Mouse (Mus musculus) lung, embryonic 15.5 days (tissue): Measurements from ENCODE around the gene Cib3. TPM values are rescaled to one million over a fixed set of nuclear protein-coding genes. Genes with fewer than 3 reads are reported as not detected.

Experiments used
- ATAC-seq: fragments of 200-750 bp; cut with Nextera tagmentation; 2 replicates; pipeline ENCODE4 v1.8.0; 2017; ENCODE audit warnings: moderate number of reproducible peaks, borderline replicate concordance; ENCODE audit not compliant: low FRiP score, low TSS enrichment; ENCODE audit errors: extremely low read depth
- H3K27ac ChIP-seq: fragments of 300-500 bp; sonication (generic); 2 replicates; pipeline ENCODE4 v1.5.1; 2015; ENCODE audit warnings: moderate library complexity, mild to moderate bottlenecking, inconsistent platforms
- H3K27me3 ChIP-seq: fragments of 300-500 bp; sonication (generic); 2 replicates; pipeline ENCODE4 v1.6.1; 2015; ENCODE audit warnings: inconsistent platforms
- H3K36me3 ChIP-seq: fragments of 300-500 bp; sonication (generic); 2 replicates; pipeline ENCODE4 v1.6.1; 2015; ENCODE audit warnings: inconsistent platforms
- H3K4me1 ChIP-seq: fragments of 300-500 bp; sonication (generic); 2 replicates; pipeline ENCODE4 v1.6.1; 2015; ENCODE audit warnings: inconsistent platforms
- H3K4me2 ChIP-seq: fragments of 300-500 bp; sonication (generic); 2 replicates; pipeline ENCODE4 v1.6.1; 2015; ENCODE audit warnings: inconsistent platforms, mild to moderate bottlenecking, moderate library complexity
- H3K4me3 ChIP-seq: fragments of 300-500 bp; sonication (generic); 2 replicates; pipeline ENCODE4 v1.5.1; 2015; ENCODE audit warnings: mild to moderate bottlenecking, inconsistent platforms
- H3K9ac ChIP-seq: fragments of 300-500 bp; sonication (generic); 2 replicates; pipeline ENCODE4 v1.6.1; 2015; ENCODE audit warnings: inconsistent platforms
- H3K9me3 ChIP-seq: fragments of 300-500 bp; sonication (generic); 2 replicates; pipeline ENCODE4 v1.6.1; 2016; ENCODE audit warnings: inconsistent platforms
- WGBS: fragments of 180-500 bp; shearing (Covaris S2); methylation state at CpG from one replicate; pipeline ENCODE4 v1.1.7; 2015; 5-methylcytosine and 5-hydroxymethylcytosine counted together
- polyA plus RNA-seq: library from polyadenylated mRNA; unstranded; fragments of >200 nt; fragmentation: Nextera tagmentation; extraction: Ambion mirVana; gene quantifications from 2 replicates; pipeline ENCODE4 v1.2.1, GENCODE M21; 2015

The Cib3 gene
- polyA plus RNA-seq = 0.20 TPM in 2 replicates

- H3K4me3 ChIP-seq = no peak within 1 kb of the TSS
- no peak within 1 kb of the TSS for H3K9ac ChIP-seq
- H3K4me2 ChIP-seq = no peak within 1 kb of the TSS
- H3K36me3 ChIP-seq = no peaks in the 10 kb centered on the region
- H3K9me3 ChIP-seq = no peaks in the 10 kb centered on the region
- 51% methylated on average over 4 of the region's 4 CpGs for whole genome bisulfite sequencing
- ATAC-seq = no peak
- no peak within 1 kb of the TSS for H3K27ac ChIP-seq
- no peaks in the 10 kb centered on the region for H3K4me1 ChIP-seq
- H3K27me3 ChIP-seq = peaks cover 4% of the 10 kb centered on the region; the same call in 1 of the 2 replicates
Observed at GRCm38 (mm10) chr8:72212751-72213150, at the start of gene Cib3. Gene Cib3, minus strand, starts transcription at chr8:72212837.

DNA sequence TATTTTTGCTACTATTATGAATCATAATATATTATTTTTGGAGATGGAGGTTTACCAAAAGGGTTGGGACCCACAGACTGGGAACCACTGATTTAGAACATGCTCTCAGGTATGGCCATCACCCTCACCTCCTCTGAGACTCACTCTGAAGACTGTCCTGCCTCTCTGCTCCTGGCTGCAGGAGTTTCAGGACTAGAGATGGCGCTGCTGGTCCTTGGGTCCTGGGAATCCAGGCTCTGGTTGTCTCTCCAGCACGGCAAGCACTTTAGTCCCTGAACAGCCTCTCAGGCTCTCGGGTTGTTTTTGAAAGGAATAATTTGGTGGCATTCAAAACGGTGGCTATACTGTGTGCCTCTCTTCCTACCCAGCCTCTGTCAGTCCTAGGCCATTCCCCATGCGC, 49.2 kb upstream of the Cib3 start:
- no peak for ATAC-seq
- Histone ChIP-seq H3K27me3 (no peaks in the 10 kb centered on the region), H3K36me3 (no peaks in the 10 kb centered on the region), H3K27ac (no peak overlapping the region), H3K9me3 (no peaks in the 10 kb centered on the region), H3K4me1 (no peaks in the 10 kb centered on the region), H3K9ac (no peak overlapping the region), H3K4me2 (no peak overlapping the region), H3K4me3 (no peak overlapping the region)
- 39% methylated on average over 5 of the region's 5 CpGs for WGBS

DNA sequence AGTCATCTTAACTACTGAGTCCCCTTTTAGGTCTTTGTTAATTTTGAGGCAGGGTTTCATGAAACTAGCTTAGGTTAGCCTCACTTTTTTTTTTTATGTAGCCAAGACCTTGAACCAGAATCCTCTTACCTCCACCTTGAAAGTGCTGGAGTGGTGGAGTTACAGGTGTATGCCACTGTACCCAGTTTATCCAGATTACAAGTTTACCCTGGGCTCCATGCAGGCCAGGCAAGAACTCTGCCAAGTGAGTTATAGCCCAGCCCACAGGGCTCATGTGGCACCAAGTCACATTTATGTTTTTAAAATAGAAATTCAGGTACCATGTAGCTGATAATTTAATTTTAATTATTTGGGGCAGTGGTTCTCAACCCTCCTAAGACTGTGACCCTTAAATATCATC, 48.8 kb upstream of the Cib3 start:
- Histone ChIP-seq H3K36me3 (no peaks in the 10 kb centered on the region), H3K4me2 (no peak overlapping the region), H3K9me3 (no peaks in the 10 kb centered on the region), H3K27me3 (no peaks in the 10 kb centered on the region), H3K4me3 (no peak overlapping the region), H3K27ac (no peak overlapping the region), H3K4me1 (no peaks in the 10 kb centered on the region), H3K9ac (no peak overlapping the region)
- ATAC-seq = no peak

- H3K4me1 ChIP-seq = no peaks in the 10 kb centered on the region
- no peaks in the 10 kb centered on the region for H3K27me3 ChIP-seq
- H3K27ac ChIP-seq = no peak overlapping the region
- WGBS = 27% methylated on average over 2 of the region's 2 CpGs
- H3K4me3 ChIP-seq = no peak overlapping the region
- no peaks in the 10 kb centered on the region for H3K36me3 ChIP-seq
- H3K9me3 ChIP-seq = no peaks in the 10 kb centered on the region
- no peak overlapping the region for H3K4me2 ChIP-seq
- ATAC-seq = no peak
- H3K9ac ChIP-seq = no peak overlapping the region
Observed at GRCm38 (mm10) chr8:72261019-72261418, 48.4 kb upstream of the Cib3 start.

GRCm38 (mm10) chr8:72260585-72260984, 47.9 kb upstream of the Cib3 start:
- ATAC-seq = no peak
- no peaks in the 10 kb centered on the region for H3K9me3 ChIP-seq
- no peak overlapping the region for H3K9ac ChIP-seq
- no peaks in the 10 kb centered on the region for H3K4me1 ChIP-seq
- no peak overlapping the region for H3K27ac ChIP-seq
- H3K4me3 ChIP-seq = no peak overlapping the region
- 53% methylated on average over 4 of the region's 4 CpGs for WGBS
- H3K36me3 ChIP-seq = 0 out of 2 replicates have a peak, but pooled peaks cover 4% of the 10 kb centered on the region
- H3K27me3 ChIP-seq = no peaks in the 10 kb centered on the region
- no peak overlapping the region for H3K4me2 ChIP-seq

DNA sequence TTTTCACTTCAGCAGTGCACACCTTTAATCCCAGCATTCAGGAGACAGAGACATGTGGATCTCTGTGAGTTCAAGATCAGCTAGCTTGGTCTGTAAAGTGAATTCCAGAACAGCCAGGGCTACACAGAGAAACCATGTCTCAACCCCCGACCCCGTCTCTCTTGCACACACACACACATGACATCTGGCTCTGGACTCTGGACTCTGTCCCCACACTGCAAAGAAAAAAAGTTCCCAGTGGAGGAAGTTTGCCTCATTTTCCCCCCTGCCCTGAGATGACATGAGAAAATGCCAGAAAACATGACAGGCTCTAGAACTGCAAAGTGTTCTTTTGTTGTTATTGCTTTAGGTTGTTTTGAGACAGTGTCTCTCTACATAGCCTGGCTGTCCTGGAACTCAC, 47.2 kb upstream of the Cib3 start:
- WGBS = 77% methylated on average over 2 of the region's 2 CpGs
- no peak overlapping the region for H3K4me3 ChIP-seq

DNA sequence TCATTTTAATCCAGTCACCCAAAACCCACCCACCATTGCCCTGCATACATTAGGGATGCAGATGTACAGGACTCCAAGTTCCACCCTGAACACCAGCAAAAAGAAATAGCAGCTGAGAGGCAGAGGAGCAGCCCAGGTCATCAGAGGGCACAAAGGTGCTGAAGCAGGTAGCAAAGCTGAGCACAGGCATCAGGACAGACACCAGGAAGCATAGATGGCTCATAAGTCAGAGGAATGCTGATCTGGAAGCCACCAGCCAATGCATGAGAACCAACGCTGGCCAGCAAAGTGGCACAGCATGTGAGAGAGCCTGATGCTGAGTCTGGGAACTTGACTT, 45.2 kb upstream of the Cib3 start:
- H3K4me2 ChIP-seq = no peak overlapping the region
- H3K27ac ChIP-seq = no peak overlapping the region
- H3K27me3 ChIP-seq = no peaks in the 10 kb centered on the region
- peaks cover 16% of the 10 kb centered on the region for H3K36me3 ChIP-seq
- 88% methylated on average over 1 of the region's 1 CpGs for WGBS
- H3K4me3 ChIP-seq = no peak overlapping the region
- no peak for ATAC-seq
- H3K9ac ChIP-seq = no peak overlapping the region
- no peaks in the 10 kb centered on the region for H3K4me1 ChIP-seq
- H3K9me3 ChIP-seq = no peaks in the 10 kb centered on the region

More for the DNA sequence above, 47.2 kb upstream of the Cib3 start:
- 0 out of 2 replicates have a peak, but pooled peaks cover 8% of the 10 kb centered on the region for H3K36me3 ChIP-seq
- H3K9ac ChIP-seq = no peak overlapping the region
- H3K9me3 ChIP-seq = no peaks in the 10 kb centered on the region
- H3K27me3 ChIP-seq = no peaks in the 10 kb centered on the region
- no peak overlapping the region for H3K27ac ChIP-seq
- no peak for ATAC-seq
- no peak overlapping the region for H3K4me2 ChIP-seq
- no peaks in the 10 kb centered on the region for H3K4me1 ChIP-seq

DNA sequence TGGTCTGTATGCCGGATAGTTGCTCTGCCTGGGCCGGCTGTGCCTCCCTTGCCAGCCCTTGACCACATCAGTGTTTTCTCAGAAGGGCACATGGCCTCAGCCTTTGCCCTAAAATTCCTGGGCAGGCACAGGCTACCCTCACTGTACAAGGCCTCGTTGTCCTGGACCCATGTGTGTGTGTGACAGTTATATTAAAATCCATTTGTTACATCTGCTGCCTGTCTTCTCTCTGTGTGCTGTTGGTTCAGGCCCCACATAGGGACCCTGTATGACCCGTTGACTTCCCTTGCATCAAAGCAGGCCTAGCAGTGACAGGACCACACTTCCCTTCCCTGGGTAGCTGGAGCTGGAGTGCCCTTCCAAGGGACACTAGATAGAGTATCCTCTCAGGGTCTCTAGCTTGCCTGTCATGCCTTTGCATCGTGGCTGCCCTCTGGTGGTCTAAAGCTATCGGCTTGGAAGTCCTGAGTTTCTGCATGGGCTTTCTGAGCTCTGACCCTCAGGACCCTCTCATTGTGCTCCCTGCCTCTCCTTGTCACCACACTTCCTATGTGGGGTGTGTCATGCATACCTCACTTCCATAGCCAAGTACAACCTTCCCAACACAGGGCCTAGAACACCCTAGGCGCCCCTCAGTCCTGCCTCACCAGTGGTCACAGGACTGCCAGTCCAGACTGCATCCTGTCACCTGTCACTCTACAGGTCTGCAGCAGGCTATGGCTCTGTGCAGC, 44.7 kb upstream of the Cib3 start:
- 50% methylated on average over 7 of the region's 7 CpGs for WGBS
- Histone ChIP-seq H3K27me3 (no peaks in the 10 kb centered on the region), H3K4me1 (no peaks in the 10 kb centered on the region), H3K36me3 (peaks cover 16% of the 10 kb centered on the region), H3K27ac (no peak overlapping the region), H3K9ac (no peak overlapping the region), H3K9me3 (no peaks in the 10 kb centered on the region), H3K4me2 (no peak overlapping the region), H3K4me3 (no peak overlapping the region)
- ATAC-seq = no peak

GRCm38 (mm10) chr8:72244610-72245009, 32.0 kb upstream of the Cib3 start:
- ATAC-seq = no peak
- H3K4me1 ChIP-seq = peaks cover 12% of the 10 kb centered on the region
- H3K4me3 ChIP-seq = no peak overlapping the region
- no peak overlapping the region for H3K9ac ChIP-seq
- no peaks in the 10 kb centered on the region for H3K9me3 ChIP-seq
- 54% methylated on average over 2 of the region's 2 CpGs for WGBS
- H3K27ac ChIP-seq = no peak overlapping the region
- no peaks in the 10 kb centered on the region for H3K27me3 ChIP-seq
- no peak overlapping the region for H3K4me2 ChIP-seq
- H3K36me3 ChIP-seq = 0 out of 2 replicates have a peak, but pooled peaks cover 4% of the 10 kb centered on the region

GRCm38 (mm10) chr8:72242226-72242625, 29.6 kb upstream of the Cib3 start:
- Histone ChIP-seq H3K27me3 (no peaks in the 10 kb centered on the region), H3K4me1 (peaks cover 12% of the 10 kb centered on the region), H3K27ac (no peak overlapping the region), H3K9me3 (no peaks in the 10 kb centered on the region), H3K4me2 (no peak overlapping the region), H3K36me3 (no peaks in the 10 kb centered on the region), H3K4me3 (no peak overlapping the region), H3K9ac (no peak overlapping the region)
- 91% methylated on average over 1 of the region's 1 CpGs for WGBS
- ATAC-seq = no peak

GRCm38 (mm10) chr8:72240951-72241350, 28.3 kb upstream of the Cib3 start:
- H3K4me2 ChIP-seq = peak overlapping the region; percentile 58
- H3K36me3 ChIP-seq = no peaks in the 10 kb centered on the region
- no peaks in the 10 kb centered on the region for H3K9me3 ChIP-seq
- no peak for ATAC-seq
- peak overlapping the region; percentile 39 for H3K9ac ChIP-seq
- peak overlapping the region; percentile 66 for H3K4me3 ChIP-seq
- no peak overlapping the region; the same call in 1 of the 2 replicates for H3K27ac ChIP-seq
- H3K4me1 ChIP-seq = peaks cover 12% of the 10 kb centered on the region
- H3K27me3 ChIP-seq = no peaks in the 10 kb centered on the region
- 57% methylated on average over 7 of the region's 7 CpGs for WGBS

DNA sequence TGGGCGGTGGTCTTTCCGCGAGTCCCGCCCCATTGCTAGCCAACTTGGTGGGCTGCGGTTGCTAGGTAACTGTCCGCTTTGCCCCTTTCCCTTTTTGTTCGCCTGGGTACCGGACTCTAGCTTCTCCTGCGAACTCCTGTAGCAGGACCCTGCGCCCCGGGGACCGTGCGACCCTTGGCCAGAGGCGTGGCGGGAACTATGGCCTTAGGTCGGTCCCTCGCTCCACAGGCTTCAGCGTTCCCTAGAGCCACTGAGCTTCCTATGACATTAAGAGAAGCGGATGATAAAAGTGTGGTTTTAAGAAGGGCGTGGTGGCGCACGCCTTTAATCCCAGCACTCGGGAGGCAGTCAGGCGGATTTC, 27.7 kb upstream of the Cib3 start:
- H3K4me1 ChIP-seq = peaks cover 12% of the 10 kb centered on the region
- no peaks in the 10 kb centered on the region for H3K9me3 ChIP-seq
- peak overlapping the region; percentile 93 for H3K27ac ChIP-seq
- ATAC-seq = peak; percentile 25; the same call in 1 of the 2 replicates
- H3K36me3 ChIP-seq = no peaks in the 10 kb centered on the region
- under 1% methylated on average over 24 of the region's 24 CpGs for WGBS
- no peaks in the 10 kb centered on the region for H3K27me3 ChIP-seq
- H3K9ac ChIP-seq = peak overlapping the region; percentile 39
- H3K4me3 ChIP-seq = peak overlapping the region; percentile 66
- peak overlapping the region; percentile 58 for H3K4me2 ChIP-seq
